Mouse (Mus musculus): ENCODE measurements around the gene Gm28038. TPM values are rescaled to one million over a fixed set of nuclear protein-coding genes. Genes with fewer than 3 reads are reported as not detected.

The Gm28038 gene
- polyA plus RNA-seq, 1 experiment from 2014 or later: not detected

GRCm38 (mm10) chr2:30261064-30261736 lies 19.6 kb upstream of the Gm28038 start:
- Histone ChIP-seq H3K4me3 (ENCODE audit: low read depth, low read length) (no peak overlapping the region), H3K9me3 (ENCODE audit: control insufficient read depth, low read length) (no peaks in the 10 kb centered on the region), H3K27me3 (ENCODE audit: control insufficient read depth, insufficient read depth, low read length) (no peaks in the 10 kb centered on the region), H3K9ac (ENCODE audit: low read length) (no peak overlapping the region), H3K4me1 (replicated peaks; ENCODE audit: control insufficient read depth, insufficient read depth, low read length) (0 out of 2 replicates have a peak, but pooled peaks cover 2% of the 10 kb centered on the region), H3K36me3 (ENCODE audit: control insufficient read depth, insufficient read depth, low read length) (peaks cover 20% of the 10 kb centered on the region), H3K4me2 (ENCODE audit: low read depth, low read length, severe bottlenecking) (no peak overlapping the region), H3K27ac (ENCODE audit: low read depth, low read length) (no peak overlapping the region)
- 84% methylated on average over 4 of the region's 4 CpGs for WGBS
- ATAC-seq (replicated peaks; ENCODE audit: low FRiP score): no peak
- no peak for DNase-seq (ENCODE audit: low spot score)

DNA sequence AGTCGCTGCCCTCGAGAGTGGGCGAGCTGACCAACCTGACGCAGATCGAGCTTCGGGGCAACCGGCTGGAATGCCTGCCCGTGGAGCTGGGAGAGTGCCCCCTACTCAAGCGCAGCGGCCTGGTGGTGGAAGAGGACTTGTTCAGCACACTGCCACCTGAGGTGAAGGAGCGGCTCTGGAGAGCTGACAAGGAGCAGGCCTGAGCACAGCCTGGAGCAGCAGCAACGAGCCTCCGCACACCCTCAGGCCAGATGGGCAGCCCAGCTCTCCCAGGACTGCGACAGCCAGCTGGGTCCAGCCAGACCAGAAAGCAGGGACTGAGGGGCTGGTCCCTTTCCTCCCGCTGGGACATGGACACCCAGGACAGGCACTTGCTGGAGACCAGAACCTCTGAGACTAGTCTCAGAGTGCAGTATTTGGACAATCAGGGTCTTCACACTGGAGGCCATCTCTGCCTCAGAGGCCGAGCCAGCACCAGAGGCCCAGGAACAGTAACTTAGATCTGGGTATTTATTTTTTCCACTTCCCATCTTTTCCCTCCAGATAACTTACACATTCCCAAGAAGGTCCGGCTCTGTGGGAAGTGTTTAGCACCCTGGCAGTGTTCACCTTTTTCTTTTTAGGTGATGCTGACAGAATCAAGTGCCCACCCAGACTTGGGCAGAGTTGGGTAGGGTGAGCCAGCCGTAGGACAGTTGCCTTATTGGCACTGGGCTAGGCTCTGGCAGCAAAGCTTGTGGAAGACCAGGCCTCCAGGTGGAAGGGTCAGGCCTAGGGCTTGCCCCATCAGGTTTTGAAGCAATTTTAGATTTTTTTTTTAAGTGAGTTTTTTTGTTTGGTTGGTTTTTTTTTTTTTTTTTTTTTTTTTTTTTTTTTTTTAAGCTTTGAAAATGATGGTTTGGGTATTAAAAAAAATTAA lies 18.7 kb upstream of the Gm28038 start:
- DNase-seq (ENCODE audit: low spot score) (no peak), ATAC-seq (replicated peaks; ENCODE audit: low FRiP score) (no peak)
- peaks cover 5% of the 10 kb centered on the region; the same call in 1 of the 2 replicates for H3K4me1 ChIP-seq (replicated peaks; ENCODE audit: control insufficient read depth, insufficient read depth, low read length)
- H3K9me3 ChIP-seq (ENCODE audit: control insufficient read depth, low read length): no peaks in the 10 kb centered on the region
- H3K27me3 ChIP-seq (ENCODE audit: control insufficient read depth, insufficient read depth, low read length): no peaks in the 10 kb centered on the region
- peaks cover 11% of the 10 kb centered on the region; the same call in 1 of the 2 replicates for H3K36me3 ChIP-seq (ENCODE audit: control insufficient read depth, insufficient read depth, low read length)
- H3K27ac ChIP-seq (ENCODE audit: low read depth, low read length): no peak overlapping the region
- WGBS: 91% methylated on average over 18 of the region's 18 CpGs
- H3K4me2 ChIP-seq (ENCODE audit: low read depth, low read length, severe bottlenecking): no peak overlapping the region
- no peak overlapping the region for H3K9ac ChIP-seq (ENCODE audit: low read length)
- H3K4me3 ChIP-seq (ENCODE audit: low read depth, low read length): no peak overlapping the region

DNA sequence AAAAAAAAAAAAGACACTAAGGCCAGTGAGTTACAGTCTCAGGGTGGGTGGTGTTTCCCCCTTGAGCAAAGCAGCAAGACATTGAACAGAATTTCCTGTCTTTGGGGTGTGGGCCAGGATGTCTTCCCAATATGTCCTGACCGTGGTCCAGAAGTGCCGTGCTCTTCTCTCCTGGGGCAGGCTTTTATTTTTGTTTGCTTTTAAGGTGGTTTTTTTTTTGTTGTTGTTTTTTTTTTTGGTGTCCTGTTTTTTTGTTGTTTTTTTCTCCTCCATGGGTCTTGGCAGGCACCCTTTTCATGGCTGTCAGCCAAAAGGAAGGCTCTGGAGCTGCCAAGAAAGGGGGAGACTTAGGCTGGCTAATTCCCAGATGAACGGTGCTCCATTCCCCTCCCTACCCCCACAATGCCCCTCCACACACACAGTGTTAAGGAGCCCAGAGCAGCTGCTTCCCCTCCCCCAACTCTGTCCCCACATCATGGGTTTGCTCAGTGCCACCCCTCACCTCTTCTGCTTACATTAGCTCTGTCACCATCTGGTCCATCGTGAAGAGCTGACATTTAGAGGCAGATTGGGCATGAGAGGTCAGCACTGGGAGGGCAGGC lies 17.9 kb upstream of the Gm28038 start:
- Histone ChIP-seq H3K4me3 (ENCODE audit: low read depth, low read length) (no peak overlapping the region), H3K4me1 (replicated peaks; ENCODE audit: control insufficient read depth, insufficient read depth, low read length) (peaks cover 5% of the 10 kb centered on the region; the same call in 1 of the 2 replicates), H3K36me3 (ENCODE audit: control insufficient read depth, insufficient read depth, low read length) (peaks cover 9% of the 10 kb centered on the region; the same call in 1 of the 2 replicates), H3K27me3 (ENCODE audit: control insufficient read depth, insufficient read depth, low read length) (no peaks in the 10 kb centered on the region), H3K27ac (ENCODE audit: low read depth, low read length) (no peak overlapping the region), H3K9ac (ENCODE audit: low read length) (no peak overlapping the region), H3K9me3 (ENCODE audit: control insufficient read depth, low read length) (no peaks in the 10 kb centered on the region), H3K4me2 (ENCODE audit: low read depth, low read length, severe bottlenecking) (no peak overlapping the region)
- WGBS: 85% methylated on average over 4 of the region's 4 CpGs
- no peak for DNase-seq (ENCODE audit: low spot score)
- ATAC-seq (replicated peaks; ENCODE audit: low FRiP score): no peak

- H3K36me3 ChIP-seq (ENCODE audit: control insufficient read depth, insufficient read depth, low read length): peaks cover 9% of the 10 kb centered on the region; the same call in 1 of the 2 replicates
- 93% methylated on average over 6 of the region's 6 CpGs for WGBS
- H3K4me3 ChIP-seq (ENCODE audit: low read depth, low read length): no peak overlapping the region
- no peaks in the 10 kb centered on the region for H3K9me3 ChIP-seq (ENCODE audit: control insufficient read depth, low read length)
- H3K4me1 ChIP-seq (replicated peaks; ENCODE audit: control insufficient read depth, insufficient read depth, low read length): peaks cover 5% of the 10 kb centered on the region; the same call in 1 of the 2 replicates
- H3K9ac ChIP-seq (ENCODE audit: low read length): no peak overlapping the region
- H3K27ac ChIP-seq (ENCODE audit: low read depth, low read length): no peak overlapping the region
- H3K27me3 ChIP-seq (ENCODE audit: control insufficient read depth, insufficient read depth, low read length): no peaks in the 10 kb centered on the region
- ATAC-seq (replicated peaks; ENCODE audit: low FRiP score) (no peak), DNase-seq (ENCODE audit: low spot score) (no peak)
- H3K4me2 ChIP-seq (ENCODE audit: low read depth, low read length, severe bottlenecking): no peak overlapping the region
Observed at GRCm38 (mm10) chr2:30263811-30264210, 17.0 kb upstream of the Gm28038 start.

DNA sequence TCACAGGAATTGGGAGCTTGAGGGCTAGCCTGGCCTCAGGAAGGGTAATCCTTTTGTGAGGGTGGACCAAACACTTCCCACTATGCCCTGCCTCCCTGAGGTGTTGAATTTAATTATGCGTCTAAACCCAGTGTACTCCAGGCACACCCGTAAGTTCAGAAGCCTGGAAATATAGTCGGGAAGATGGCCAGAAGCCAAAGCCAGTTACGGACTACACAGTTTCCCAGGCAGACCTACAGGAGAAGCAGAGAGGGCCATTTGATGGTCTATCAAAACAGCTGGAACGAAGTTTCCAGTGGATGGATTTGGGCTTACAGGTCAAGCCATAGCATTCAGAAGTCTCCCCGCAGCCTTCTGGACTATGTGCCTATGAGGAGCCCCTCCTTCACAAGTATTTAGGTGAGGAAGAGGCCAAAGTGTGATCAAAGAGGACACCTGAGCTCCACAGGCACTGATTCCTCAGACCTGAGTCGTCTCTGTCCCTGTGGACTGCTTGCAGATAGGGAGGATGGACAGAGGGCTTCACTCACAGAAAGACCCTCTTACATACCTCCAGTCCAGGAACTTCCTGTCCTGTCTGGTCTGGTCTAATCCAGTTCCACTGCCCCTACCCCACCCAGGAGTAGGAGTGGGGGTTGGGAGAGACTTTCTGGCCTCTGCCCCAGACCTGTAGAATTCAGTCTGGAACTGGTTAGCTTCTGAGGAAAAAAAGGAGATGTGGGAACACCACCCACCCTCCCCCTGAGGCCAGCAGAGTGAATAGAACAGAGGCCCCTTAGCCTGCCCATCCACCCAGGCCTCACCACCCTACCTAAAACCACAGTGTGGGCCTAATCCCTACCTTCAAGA lies 15.9 kb upstream of the Gm28038 start:
- Histone ChIP-seq H3K9ac (ENCODE audit: low read length) (no peak overlapping the region), H3K27me3 (ENCODE audit: control insufficient read depth, insufficient read depth, low read length) (no peaks in the 10 kb centered on the region), H3K27ac (ENCODE audit: low read depth, low read length) (no peak overlapping the region), H3K4me3 (ENCODE audit: low read depth, low read length) (no peak overlapping the region), H3K9me3 (ENCODE audit: control insufficient read depth, low read length) (no peaks in the 10 kb centered on the region), H3K4me2 (ENCODE audit: low read depth, low read length, severe bottlenecking) (no peak overlapping the region), H3K36me3 (ENCODE audit: control insufficient read depth, insufficient read depth, low read length) (peaks cover 9% of the 10 kb centered on the region; the same call in 1 of the 2 replicates), H3K4me1 (replicated peaks; ENCODE audit: control insufficient read depth, insufficient read depth, low read length) (peaks cover 5% of the 10 kb centered on the region; the same call in 1 of the 2 replicates)
- whole genome bisulfite sequencing: 82% methylated on average over 7 of the region's 7 CpGs
- no peak for ATAC-seq (replicated peaks; ENCODE audit: low FRiP score)
- DNase-seq (ENCODE audit: low spot score): no peak

GRCm38 (mm10) chr2:30265767-30266253 lies 15.0 kb upstream of the Gm28038 start, which contains the start of gene Phyhd1:
Gene Phyhd1, plus strand, starts transcription at chr2:30266203.
- peaks cover 5% of the 10 kb centered on the region; the same call in 1 of the 2 replicates for H3K4me1 ChIP-seq (replicated peaks; ENCODE audit: control insufficient read depth, insufficient read depth, low read length)
- peak within 1 kb of the TSS; percentile 62 for H3K27ac ChIP-seq (ENCODE audit: low read depth, low read length)
- H3K9ac ChIP-seq (ENCODE audit: low read length): peak within 1 kb of the TSS; percentile 12; the same call in 1 of the 2 replicates
- H3K9me3 ChIP-seq (ENCODE audit: control insufficient read depth, low read length): no peaks in the 10 kb centered on the region
- DNase-seq (ENCODE audit: low spot score) (no peak), ATAC-seq (replicated peaks; ENCODE audit: low FRiP score) (no peak)
- H3K36me3 ChIP-seq (ENCODE audit: control insufficient read depth, insufficient read depth, low read length): peaks cover 9% of the 10 kb centered on the region; the same call in 1 of the 2 replicates
- H3K4me3 ChIP-seq (ENCODE audit: low read depth, low read length): no peak within 1 kb of the TSS
- 42% methylated on average over 5 of the region's 5 CpGs for WGBS
- H3K4me2 ChIP-seq (ENCODE audit: low read depth, low read length, severe bottlenecking): no peak within 1 kb of the TSS
- H3K27me3 ChIP-seq (ENCODE audit: control insufficient read depth, insufficient read depth, low read length): no peaks in the 10 kb centered on the region

- Histone ChIP-seq H3K9ac (ENCODE audit: low read length) (no peak overlapping the region), H3K36me3 (ENCODE audit: control insufficient read depth, insufficient read depth, low read length) (peaks cover 9% of the 10 kb centered on the region; the same call in 1 of the 2 replicates), H3K9me3 (ENCODE audit: control insufficient read depth, low read length) (no peaks in the 10 kb centered on the region), H3K4me3 (ENCODE audit: low read depth, low read length) (no peak overlapping the region), H3K27me3 (ENCODE audit: control insufficient read depth, insufficient read depth, low read length) (no peaks in the 10 kb centered on the region), H3K27ac (ENCODE audit: low read depth, low read length) (peak overlapping the region; percentile 62), H3K4me2 (ENCODE audit: low read depth, low read length, severe bottlenecking) (no peak overlapping the region), H3K4me1 (replicated peaks; ENCODE audit: control insufficient read depth, insufficient read depth, low read length) (peaks cover 5% of the 10 kb centered on the region; the same call in 1 of the 2 replicates)
- DNase-seq (ENCODE audit: low spot score) (peak; percentile 65), ATAC-seq (replicated peaks; ENCODE audit: low FRiP score) (no peak)
- WGBS: 12% methylated on average over 4 of the region's 4 CpGs
Observed at GRCm38 (mm10) chr2:30266392-30266941, 14.4 kb upstream of the Gm28038 start.
